Mouse (Mus musculus): Measurements from ENCODE around the gene Abat.

- TF ChIP-seq CTCF (IDR thresholded peaks at IDR 0.05; ENCODE audit: extremely low read depth, insufficient read depth, insufficient read length, insufficient replicate concordance): no peak
- TF ChIP-seq POLR2A (IDR thresholded peaks at IDR 0.05; ENCODE audit: low read depth, low read length): no peak
These were observed 55.7 kb downstream of the Abat start for GRCm38 (mm10) chr16:8568881-8569280.

Data from spleen, adult 2 months (tissue).